Mouse (Mus musculus) heart, adult 2 months (tissue): ENCODE measurements around the gene Ppp1r14a.

Source experiments
- CTCF ChIP-seq: fragments of 200-600 bp; IDR thresholded peaks from 2 replicates; pipeline ENCODE4 v1.8.1; 2022; ENCODE audit warnings: antibody characterized with exemption, mild to moderate bottlenecking, moderate library complexity
- EP300 ChIP-seq: fragments of 200-500 bp; IDR thresholded peaks from 2 replicates; pipeline ENCODE4 v1.6.1; 2011; ENCODE audit warnings: low read depth, low read length, control low read depth; ENCODE audit not compliant: insufficient read depth
- POLR2A ChIP-seq: fragments of 200-500 bp; IDR thresholded peaks from 2 replicates; pipeline ENCODE4 v1.6.1; 2011; ENCODE audit warnings: mild to moderate bottlenecking, low read depth, low read length, control low read depth; ENCODE audit not compliant: insufficient read depth

- TF ChIP-seq CTCF = no peak
- no peak for TF ChIP-seq EP300
- no peak for TF ChIP-seq POLR2A
Observed at GRCm38 (mm10) chr7:29316137-29316734, 27.1 kb downstream of the Ppp1r14a start.
